Mouse (Mus musculus) heart, adult 2 months (tissue): ENCODE data around the gene Slc39a13.

ENCODE experiments used
- CTCF ChIP-seq: fragments of 200-600 bp; IDR thresholded peaks from 2 replicates; pipeline ENCODE4 v1.8.1; 2022; ENCODE audit warnings: antibody characterized with exemption, mild to moderate bottlenecking, moderate library complexity
- EP300 ChIP-seq: fragments of 200-500 bp; IDR thresholded peaks from 2 replicates; pipeline ENCODE4 v1.6.1; 2011; ENCODE audit warnings: low read depth, low read length, control low read depth; ENCODE audit not compliant: insufficient read depth

- TF ChIP-seq CTCF (no peak), EP300 (no peak)
Observed at GRCm38 (mm10) chr2:91023131-91023530, 47.1 kb downstream of the Slc39a13 start.
